Mouse (Mus musculus): ENCODE data around the gene Rfc2. TPM values are rescaled to one million over a fixed set of nuclear protein-coding genes. Genes with fewer than 3 reads are reported as not detected.

The Rfc2 gene
- polyA plus RNA-seq, 1 experiment from 2014 or later = 224 TPM

- ATAC-seq (ENCODE audit: low read depth) (peak; percentile 82), DNase-seq (ENCODE audit: low spot score) (peak; percentile 93)
- H3K4me2 ChIP-seq (ENCODE audit: low read depth, low read length) = peak overlapping the region; percentile 80
- H3K4me3 ChIP-seq (ENCODE audit: low read depth, low read length) = peak overlapping the region; percentile 48
- H3K27ac ChIP-seq (replicated peaks; ENCODE audit: low read depth, low read length) = peak overlapping the region; percentile 84
- WGBS = 0% methylated on average over 23 of the region's 23 CpGs
- peak overlapping the region; percentile 63 for H3K9ac ChIP-seq (ENCODE audit: low read depth, low read length)
- peaks cover 10% of the 10 kb centered on the region for H3K4me1 ChIP-seq (ENCODE audit: control insufficient read depth, insufficient read depth, low read length)
- no peaks in the 10 kb centered on the region for H3K9me3 ChIP-seq (ENCODE audit: control insufficient read depth, low read length)
- H3K27me3 ChIP-seq (replicated peaks; ENCODE audit: control insufficient read depth, insufficient read depth, low read length) = no peaks in the 10 kb centered on the region
- H3K36me3 ChIP-seq (ENCODE audit: control insufficient read depth, insufficient read depth, low read length) = no peaks in the 10 kb centered on the region; the same call in 1 of the 2 replicates
Observed at GRCm38 (mm10) chr5:134571730-134572507, 9.2 kb upstream of the Rfc2 start.

- no peaks in the 10 kb centered on the region for H3K27me3 ChIP-seq (replicated peaks; ENCODE audit: control insufficient read depth, insufficient read depth, low read length)
- H3K4me1 ChIP-seq (ENCODE audit: control insufficient read depth, insufficient read depth, low read length) = peaks cover 10% of the 10 kb centered on the region
- H3K4me3 ChIP-seq (ENCODE audit: low read depth, low read length) = peak overlapping the region; percentile 48
- H3K27ac ChIP-seq (replicated peaks; ENCODE audit: low read depth, low read length) = peak overlapping the region; percentile 84
- H3K9ac ChIP-seq (ENCODE audit: low read depth, low read length) = peak overlapping the region; percentile 63; the same call in 1 of the 2 replicates
- no peaks in the 10 kb centered on the region; the same call in 1 of the 2 replicates for H3K36me3 ChIP-seq (ENCODE audit: control insufficient read depth, insufficient read depth, low read length)
- WGBS = 31% methylated on average over 10 of the region's 10 CpGs
- no peak for DNase-seq (ENCODE audit: low spot score)
- no peak for ATAC-seq (ENCODE audit: low read depth)
- no peaks in the 10 kb centered on the region for H3K9me3 ChIP-seq (ENCODE audit: control insufficient read depth, low read length)
- peak overlapping the region; percentile 80 for H3K4me2 ChIP-seq (ENCODE audit: low read depth, low read length)
Observed at GRCm38 (mm10) chr5:134572508-134573214, 8.5 kb upstream of the Rfc2 start.

- H3K9ac ChIP-seq (ENCODE audit: low read depth, low read length) = no peak overlapping the region
- no peak overlapping the region for H3K27ac ChIP-seq (replicated peaks; ENCODE audit: low read depth, low read length)
- no peaks in the 10 kb centered on the region; the same call in 1 of the 2 replicates for H3K36me3 ChIP-seq (ENCODE audit: control insufficient read depth, insufficient read depth, low read length)
- no peak overlapping the region for H3K4me2 ChIP-seq (ENCODE audit: low read depth, low read length)
- no peak overlapping the region for H3K4me3 ChIP-seq (ENCODE audit: low read depth, low read length)
- no peaks in the 10 kb centered on the region for H3K9me3 ChIP-seq (ENCODE audit: control insufficient read depth, low read length)
- H3K4me1 ChIP-seq (ENCODE audit: control insufficient read depth, insufficient read depth, low read length) = peaks cover 7% of the 10 kb centered on the region; the same call in 1 of the 2 replicates
- ATAC-seq (ENCODE audit: low read depth) (no peak), DNase-seq (ENCODE audit: low spot score) (no peak)
- no peaks in the 10 kb centered on the region for H3K27me3 ChIP-seq (replicated peaks; ENCODE audit: control insufficient read depth, insufficient read depth, low read length)
- 93% methylated on average over 5 of the region's 5 CpGs for WGBS
Observed at GRCm38 (mm10) chr5:134575833-134576232, 5.3 kb upstream of the Rfc2 start.

GRCm38 (mm10) chr5:134576517-134577220 lies 4.5 kb upstream of the Rfc2 start:
- no peaks in the 10 kb centered on the region for H3K9me3 ChIP-seq (ENCODE audit: control insufficient read depth, low read length)
- WGBS = 74% methylated on average over 14 of the region's 14 CpGs
- H3K9ac ChIP-seq (ENCODE audit: low read depth, low read length) = no peak overlapping the region
- no peak overlapping the region for H3K27ac ChIP-seq (replicated peaks; ENCODE audit: low read depth, low read length)
- ATAC-seq (ENCODE audit: low read depth) (no peak), DNase-seq (ENCODE audit: low spot score) (no peak)
- no peaks in the 10 kb centered on the region for H3K36me3 ChIP-seq (ENCODE audit: control insufficient read depth, insufficient read depth, low read length)
- H3K27me3 ChIP-seq (replicated peaks; ENCODE audit: control insufficient read depth, insufficient read depth, low read length) = no peaks in the 10 kb centered on the region
- no peak overlapping the region for H3K4me3 ChIP-seq (ENCODE audit: low read depth, low read length)
- H3K4me1 ChIP-seq (ENCODE audit: control insufficient read depth, insufficient read depth, low read length) = peaks cover 7% of the 10 kb centered on the region; the same call in 1 of the 2 replicates
- no peak overlapping the region for H3K4me2 ChIP-seq (ENCODE audit: low read depth, low read length)

GRCm38 (mm10) chr5:134577534-134577933 lies 3.6 kb upstream of the Rfc2 start:
- Histone ChIP-seq H3K4me2 (ENCODE audit: low read depth, low read length) (no peak overlapping the region), H3K9me3 (ENCODE audit: control insufficient read depth, low read length) (no peaks in the 10 kb centered on the region), H3K4me1 (ENCODE audit: control insufficient read depth, insufficient read depth, low read length) (peaks cover 4% of the 10 kb centered on the region; the same call in 1 of the 2 replicates), H3K27me3 (replicated peaks; ENCODE audit: control insufficient read depth, insufficient read depth, low read length) (no peaks in the 10 kb centered on the region), H3K9ac (ENCODE audit: low read depth, low read length) (no peak overlapping the region), H3K27ac (replicated peaks; ENCODE audit: low read depth, low read length) (0 out of 2 replicates have a peak overlapping the region, but pooled peaks have one; percentile 44), H3K4me3 (ENCODE audit: low read depth, low read length) (no peak overlapping the region), H3K36me3 (ENCODE audit: control insufficient read depth, insufficient read depth, low read length) (no peaks in the 10 kb centered on the region)
- ATAC-seq (ENCODE audit: low read depth) (peak; percentile 58; the same call in 1 of the 2 replicates), DNase-seq (ENCODE audit: low spot score) (peak; percentile 79)
- WGBS = 73% methylated on average over 7 of the region's 7 CpGs

GRCm38 (mm10) chr5:134579135-134579534 lies 2.0 kb upstream of the Rfc2 start:
- Histone ChIP-seq H3K27ac (replicated peaks; ENCODE audit: low read depth, low read length) (no peak overlapping the region), H3K36me3 (ENCODE audit: control insufficient read depth, insufficient read depth, low read length) (no peaks in the 10 kb centered on the region), H3K4me3 (ENCODE audit: low read depth, low read length) (no peak overlapping the region), H3K9me3 (ENCODE audit: control insufficient read depth, low read length) (no peaks in the 10 kb centered on the region), H3K27me3 (replicated peaks; ENCODE audit: control insufficient read depth, insufficient read depth, low read length) (no peaks in the 10 kb centered on the region), H3K9ac (ENCODE audit: low read depth, low read length) (no peak overlapping the region), H3K4me1 (ENCODE audit: control insufficient read depth, insufficient read depth, low read length) (peaks cover 10% of the 10 kb centered on the region), H3K4me2 (ENCODE audit: low read depth, low read length) (no peak overlapping the region)
- DNase-seq (ENCODE audit: low spot score) (no peak), ATAC-seq (ENCODE audit: low read depth) (no peak)
- 51% methylated on average over 3 of the region's 3 CpGs for WGBS

- ATAC-seq (ENCODE audit: low read depth) (peak; percentile 96), DNase-seq (ENCODE audit: low spot score) (peak; percentile 98)
- H3K27me3 ChIP-seq (replicated peaks; ENCODE audit: control insufficient read depth, insufficient read depth, low read length) = no peaks in the 10 kb centered on the region
- H3K4me3 ChIP-seq (ENCODE audit: low read depth, low read length) = peak overlapping the region; percentile 92
- peak overlapping the region; percentile 88 for H3K9ac ChIP-seq (ENCODE audit: low read depth, low read length)
- H3K27ac ChIP-seq (replicated peaks; ENCODE audit: low read depth, low read length) = no peak overlapping the region
- H3K4me1 ChIP-seq (ENCODE audit: control insufficient read depth, insufficient read depth, low read length) = peaks cover 10% of the 10 kb centered on the region
- peaks cover 12% of the 10 kb centered on the region for H3K36me3 ChIP-seq (ENCODE audit: control insufficient read depth, insufficient read depth, low read length)
- WGBS = 9% methylated on average over 25 of the region's 30 CpGs
- H3K4me2 ChIP-seq (ENCODE audit: low read depth, low read length) = peak overlapping the region; percentile 81
- no peaks in the 10 kb centered on the region for H3K9me3 ChIP-seq (ENCODE audit: control insufficient read depth, low read length)
Observed at GRCm38 (mm10) chr5:134582221-134582907, 1.2 kb downstream of the Rfc2 start.

Measured in embryonic facial prominence, embryonic 14.5 days (tissue).